Mouse (Mus musculus): ENCODE measurements at regions not wholly inside any gene's neighbourhood (a gene's known extent, or its start where the extent isn't known, plus 50 kb on each side); places are given as distances from the start of the nearest gene placed in this dataset.
A peak's percentile ranks its signal among the peaks of the same experiment; 100 is the strongest.
"Not testable (repeated sequence)": the region's sequence is repeated elsewhere in the genome, so short reads cannot be mapped to it uniquely, and the experiment has no call there.

DNA sequence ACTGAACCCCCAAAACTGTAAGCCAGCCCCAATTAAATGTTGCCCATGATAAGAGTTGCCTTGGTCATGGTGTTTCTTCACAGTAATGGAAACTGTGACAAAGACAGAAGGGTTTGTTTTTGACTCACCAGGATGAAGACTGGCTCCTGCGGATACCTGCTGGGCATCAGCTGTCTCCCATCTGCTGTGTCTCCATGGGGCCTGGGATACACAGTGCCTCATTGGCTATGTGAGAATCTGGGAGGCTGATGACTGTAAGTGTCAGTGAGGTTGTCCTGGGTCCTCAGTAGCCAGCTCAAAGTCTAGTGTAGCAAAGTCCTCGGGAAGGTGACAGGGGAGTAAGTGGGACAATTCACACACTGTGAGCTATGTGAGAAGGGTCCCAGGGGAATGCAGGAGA lies 139.5 kb upstream of the Sfswap start:
- H3K4me3 ChIP-seq = no peak overlapping the region
- H3K27ac ChIP-seq = no peak overlapping the region
- no peak overlapping the region for H3K9ac ChIP-seq
- no peaks in the 10 kb centered on the region for H3K4me1 ChIP-seq
- WGBS = 80% methylated on average over 2 of the region's 2 CpGs
- H3K9me3 ChIP-seq = no peaks in the 10 kb centered on the region
- no peak for ATAC-seq (ENCODE audit: low FRiP score, low read depth)
- H3K27me3 ChIP-seq (replicated peaks) = no peaks in the 10 kb centered on the region
- no peaks in the 10 kb centered on the region for H3K36me3 ChIP-seq
- no peak overlapping the region for H3K4me2 ChIP-seq (replicated peaks)

DNA sequence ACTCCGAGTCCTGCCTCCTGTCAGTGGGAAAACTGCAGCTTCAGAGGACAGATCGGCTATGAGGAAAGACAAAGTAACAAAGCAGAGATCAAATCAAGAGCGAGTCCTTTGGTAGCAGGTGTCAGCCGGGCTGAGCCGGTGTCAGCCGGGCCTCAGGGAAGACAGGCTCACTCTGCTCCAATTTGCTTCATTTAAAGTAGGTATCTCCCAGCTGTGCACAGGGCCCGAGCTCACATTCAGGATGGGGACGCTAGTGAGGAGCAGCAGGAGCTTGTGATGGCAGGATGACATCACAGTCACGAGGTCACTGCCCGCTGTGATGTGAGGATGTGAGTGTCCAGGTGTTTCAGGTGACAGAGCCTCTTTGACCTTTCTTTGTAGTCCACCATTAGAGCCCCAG lies 137.8 kb upstream of the Sfswap start:
- H3K36me3 ChIP-seq = no peaks in the 10 kb centered on the region
- H3K4me2 ChIP-seq (replicated peaks) = no peak overlapping the region
- 67% methylated on average over 10 of the region's 10 CpGs for WGBS
- H3K27me3 ChIP-seq (replicated peaks) = no peaks in the 10 kb centered on the region
- ATAC-seq (ENCODE audit: low FRiP score, low read depth) = no peak
- no peak overlapping the region for H3K9ac ChIP-seq
- no peaks in the 10 kb centered on the region for H3K9me3 ChIP-seq
- no peak overlapping the region for H3K27ac ChIP-seq
- H3K4me1 ChIP-seq = no peaks in the 10 kb centered on the region
- no peak overlapping the region for H3K4me3 ChIP-seq

DNA sequence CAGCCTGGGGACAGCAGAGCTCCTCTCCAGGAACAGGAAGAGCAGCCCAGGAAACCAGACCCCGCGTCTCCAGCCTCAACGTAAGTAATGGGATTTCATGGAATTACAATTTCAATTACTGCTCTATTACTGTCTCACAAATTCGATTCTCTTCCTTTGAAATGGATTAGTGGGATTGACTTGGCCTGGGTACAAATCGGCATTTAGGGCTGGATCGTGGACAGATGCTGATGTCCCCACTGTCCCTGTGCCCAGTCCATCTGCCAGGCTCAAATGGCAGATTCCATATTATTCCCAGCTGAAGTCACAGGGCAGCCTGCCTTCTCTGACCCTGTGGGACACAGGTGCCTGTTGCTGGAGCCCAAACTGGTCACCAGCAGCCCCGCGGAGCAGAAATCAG lies 136.0 kb upstream of the Sfswap start:
- 82% methylated on average over 8 of the region's 8 CpGs for WGBS
- Histone ChIP-seq H3K27me3 (replicated peaks) (no peaks in the 10 kb centered on the region), H3K9ac (no peak overlapping the region), H3K9me3 (no peaks in the 10 kb centered on the region), H3K27ac (no peak overlapping the region), H3K4me1 (no peaks in the 10 kb centered on the region), H3K4me2 (replicated peaks) (no peak overlapping the region), H3K36me3 (no peaks in the 10 kb centered on the region), H3K4me3 (no peak overlapping the region)
- ATAC-seq (ENCODE audit: low FRiP score, low read depth) = no peak

DNA sequence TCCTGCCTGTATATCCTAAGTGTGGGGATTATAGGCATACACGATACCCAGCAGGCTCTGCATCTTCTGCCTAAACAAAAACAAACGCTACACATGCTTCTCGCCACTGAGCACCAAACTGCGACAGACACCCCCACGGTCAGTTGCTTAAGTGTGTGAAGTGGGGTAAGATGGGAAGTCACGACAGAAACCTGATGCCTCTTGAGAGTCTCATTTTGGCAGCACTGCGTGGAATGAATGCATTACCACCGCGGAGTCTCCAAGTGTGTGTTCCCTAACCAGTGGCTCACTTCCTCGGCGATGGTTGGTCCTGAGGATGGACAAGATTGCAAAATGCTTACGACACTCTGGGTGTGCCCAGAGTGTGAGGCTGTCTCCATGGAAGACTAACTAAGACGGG lies 133.8 kb upstream of the Sfswap start:
- no peak overlapping the region for H3K27ac ChIP-seq
- 84% methylated on average over 13 of the region's 13 CpGs for WGBS
- H3K27me3 ChIP-seq (replicated peaks) = no peaks in the 10 kb centered on the region
- H3K9ac ChIP-seq = no peak overlapping the region
- no peak for ATAC-seq (ENCODE audit: low FRiP score, low read depth)
- H3K4me3 ChIP-seq = no peak overlapping the region
- peaks cover 4% of the 10 kb centered on the region; the same call in 1 of the 2 replicates for H3K9me3 ChIP-seq
- H3K36me3 ChIP-seq = no peaks in the 10 kb centered on the region
- H3K4me2 ChIP-seq (replicated peaks) = no peak overlapping the region
- no peaks in the 10 kb centered on the region for H3K4me1 ChIP-seq

DNA sequence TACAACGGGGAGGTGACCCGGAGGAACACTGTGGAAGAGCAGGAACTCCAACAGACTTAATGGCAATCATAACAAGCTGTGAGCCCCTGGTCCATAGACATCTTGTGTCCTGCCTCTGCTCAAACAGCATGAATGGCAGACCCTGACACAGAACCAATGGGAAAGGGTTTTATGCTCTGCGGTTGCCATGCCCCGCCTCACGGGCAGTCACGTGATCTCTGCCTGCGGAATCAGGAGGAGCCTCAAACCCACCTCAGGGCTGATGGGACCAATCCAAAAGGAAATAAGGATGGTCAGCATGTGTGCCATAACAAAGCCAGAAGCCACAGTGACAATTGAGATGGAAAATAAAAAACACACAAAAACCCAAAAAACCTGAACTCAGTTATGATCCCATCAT lies 120.2 kb upstream of the Sfswap start:
- H3K4me2 ChIP-seq (replicated peaks) = no peak overlapping the region
- H3K36me3 ChIP-seq = no peaks in the 10 kb centered on the region
- no peak overlapping the region for H3K27ac ChIP-seq
- no peaks in the 10 kb centered on the region for H3K4me1 ChIP-seq
- no peaks in the 10 kb centered on the region for H3K27me3 ChIP-seq (replicated peaks)
- no peaks in the 10 kb centered on the region for H3K9me3 ChIP-seq
- H3K4me3 ChIP-seq = no peak overlapping the region
- 93% methylated on average over 7 of the region's 7 CpGs for WGBS
- no peak for ATAC-seq (ENCODE audit: low FRiP score, low read depth)
- no peak overlapping the region for H3K9ac ChIP-seq

DNA sequence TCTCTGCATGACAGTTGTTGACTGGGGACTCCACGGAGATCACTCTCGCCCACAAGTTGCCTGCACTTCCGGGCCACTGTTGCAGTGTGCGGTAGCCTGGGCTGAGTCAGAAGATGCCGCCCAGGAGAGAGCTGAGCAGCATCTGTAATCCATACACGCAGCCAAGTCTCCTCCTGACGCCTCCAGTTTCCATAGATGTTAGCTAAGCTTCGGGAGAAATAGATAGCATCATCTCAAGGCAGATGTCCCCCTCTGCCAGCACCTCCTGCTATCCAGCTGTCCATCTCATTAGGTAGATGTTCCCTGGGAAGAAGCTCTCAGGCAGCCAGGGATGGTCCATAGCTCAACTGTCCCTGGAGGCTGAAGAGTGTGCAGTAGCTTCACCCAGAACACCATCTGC lies 116.0 kb upstream of the Sfswap start:
- Histone ChIP-seq H3K4me1 (no peaks in the 10 kb centered on the region), H3K9me3 (no peaks in the 10 kb centered on the region), H3K27ac (no peak overlapping the region), H3K4me3 (no peak overlapping the region), H3K36me3 (no peaks in the 10 kb centered on the region), H3K4me2 (replicated peaks) (no peak overlapping the region), H3K27me3 (replicated peaks) (no peaks in the 10 kb centered on the region), H3K9ac (no peak overlapping the region)
- WGBS = 92% methylated on average over 8 of the region's 8 CpGs
- ATAC-seq (ENCODE audit: low FRiP score, low read depth) = no peak

DNA sequence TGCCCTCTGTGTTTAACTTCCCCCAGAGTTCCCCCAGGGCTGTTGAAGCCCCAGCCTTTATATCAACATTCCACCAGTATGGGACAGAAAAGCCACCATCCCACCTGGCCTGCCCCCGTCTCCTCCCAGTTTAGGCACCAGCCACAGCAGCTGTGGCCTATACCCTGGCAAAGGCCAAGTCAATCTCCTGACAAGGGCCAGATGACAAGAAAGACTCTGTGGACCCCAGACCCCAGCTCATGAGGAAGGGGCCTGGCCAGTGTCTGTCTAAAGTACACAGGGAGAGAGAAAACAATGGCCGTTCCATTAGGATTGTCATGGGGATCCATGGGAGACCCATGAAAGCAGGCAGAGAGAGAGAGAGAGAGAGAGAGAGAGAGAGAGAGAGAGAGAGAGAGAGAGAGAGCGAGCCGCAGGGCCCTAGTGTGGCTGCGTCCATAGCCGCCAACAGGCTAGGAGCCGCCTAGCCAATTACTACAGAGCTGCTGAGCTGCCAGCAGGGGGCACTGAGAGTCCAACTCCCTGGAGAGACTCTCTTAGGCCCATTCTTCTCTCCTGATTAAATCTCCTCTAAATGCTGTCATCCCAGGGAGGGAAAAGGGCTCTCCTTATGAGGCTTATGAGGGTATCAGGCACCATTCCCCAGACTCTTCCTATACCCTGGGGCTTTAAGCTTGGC lies 114.9 kb upstream of the Sfswap start:
- not testable (repeated sequence) for H3K27ac ChIP-seq; H3K4me3 ChIP-seq; H3K9me3 ChIP-seq; H3K4me2 ChIP-seq (replicated peaks); H3K27me3 ChIP-seq (replicated peaks); H3K4me1 ChIP-seq; H3K9ac ChIP-seq; H3K36me3 ChIP-seq
- WGBS = 62% methylated on average over 2 of the region's 7 CpGs
- peak; percentile 93 for ATAC-seq (ENCODE audit: low FRiP score, low read depth)

DNA sequence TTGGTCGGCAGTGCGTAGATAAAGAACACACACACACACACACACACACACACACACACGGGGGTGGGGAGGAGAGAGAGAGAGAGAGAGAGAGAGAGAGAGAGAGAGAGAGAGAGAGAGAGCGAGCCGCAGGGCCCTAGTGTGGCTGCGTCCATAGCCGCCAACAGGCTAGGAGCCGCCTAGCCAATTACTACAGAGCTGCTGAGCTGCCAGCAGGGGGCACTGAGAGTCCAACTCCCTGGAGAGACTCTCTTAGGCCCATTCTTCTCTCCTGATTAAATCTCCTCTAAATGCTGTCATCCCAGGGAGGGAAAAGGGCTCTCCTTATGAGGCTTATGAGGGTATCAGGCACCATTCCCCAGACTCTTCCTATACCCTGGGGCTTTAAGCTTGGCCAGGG lies 114.3 kb upstream of the Sfswap start:
- H3K4me2 ChIP-seq (replicated peaks); H3K4me1 ChIP-seq; H3K36me3 ChIP-seq; H3K9me3 ChIP-seq; H3K27me3 ChIP-seq (replicated peaks); H3K4me3 ChIP-seq; H3K27ac ChIP-seq; H3K9ac ChIP-seq: not testable (repeated sequence)
- no CpG with 5 or more reads among the region's 8 CpGs for WGBS
- peak; percentile 83 for ATAC-seq (ENCODE audit: low FRiP score, low read depth)

DNA sequence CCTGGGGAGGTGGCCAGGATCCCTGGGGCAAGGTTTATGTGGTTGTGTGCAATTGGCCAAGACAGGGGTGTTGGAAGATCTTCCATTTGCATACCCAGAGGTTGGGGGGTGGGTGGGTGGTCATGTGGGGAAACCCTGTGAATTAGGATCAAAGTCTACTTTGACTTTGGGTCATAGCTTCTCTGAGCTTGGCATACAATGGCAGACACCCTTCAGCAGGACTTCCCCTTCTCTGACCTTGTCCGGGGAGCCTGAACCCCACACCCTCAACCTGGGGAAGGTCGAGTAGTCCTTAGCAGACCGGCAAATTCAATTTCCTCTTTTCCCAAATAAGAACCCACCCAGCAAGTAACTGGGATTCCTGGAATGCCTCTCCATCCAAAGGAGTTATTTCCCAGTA lies 113.7 kb upstream of the Sfswap start:
- Histone ChIP-seq H3K9me3 (no peaks in the 10 kb centered on the region), H3K4me2 (replicated peaks) (no peak overlapping the region), H3K4me3 (no peak overlapping the region), H3K36me3 (no peaks in the 10 kb centered on the region), H3K4me1 (no peaks in the 10 kb centered on the region), H3K27ac (no peak overlapping the region), H3K9ac (no peak overlapping the region), H3K27me3 (replicated peaks) (no peaks in the 10 kb centered on the region)
- no peak for ATAC-seq (ENCODE audit: low FRiP score, low read depth)
- 88% methylated on average over 3 of the region's 3 CpGs for WGBS

DNA sequence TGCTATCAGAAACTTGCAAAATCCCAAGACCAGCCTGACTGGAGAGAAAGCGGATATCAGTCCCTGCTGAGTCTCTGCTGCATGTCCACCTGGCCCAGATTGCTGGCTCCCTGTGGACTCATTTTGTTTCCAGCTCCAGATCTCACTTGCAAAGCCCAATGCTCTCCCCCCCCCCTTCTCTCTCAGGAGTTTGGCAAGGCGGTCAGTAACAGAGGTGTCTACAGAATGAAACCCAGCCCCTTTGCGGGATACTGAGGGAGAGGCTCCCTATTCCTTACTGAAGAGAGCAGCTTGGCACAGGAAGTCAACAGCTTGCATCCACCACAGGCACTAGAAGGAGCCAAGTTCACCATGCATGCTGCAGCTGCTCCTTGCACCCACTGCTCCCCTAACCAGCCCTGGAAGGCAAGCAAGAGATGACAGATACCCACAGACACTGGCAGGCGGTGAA lies 110.1 kb upstream of the Sfswap start:
- H3K36me3 ChIP-seq = no peaks in the 10 kb centered on the region
- no peak overlapping the region for H3K9ac ChIP-seq
- no peaks in the 10 kb centered on the region for H3K4me1 ChIP-seq

DNA sequence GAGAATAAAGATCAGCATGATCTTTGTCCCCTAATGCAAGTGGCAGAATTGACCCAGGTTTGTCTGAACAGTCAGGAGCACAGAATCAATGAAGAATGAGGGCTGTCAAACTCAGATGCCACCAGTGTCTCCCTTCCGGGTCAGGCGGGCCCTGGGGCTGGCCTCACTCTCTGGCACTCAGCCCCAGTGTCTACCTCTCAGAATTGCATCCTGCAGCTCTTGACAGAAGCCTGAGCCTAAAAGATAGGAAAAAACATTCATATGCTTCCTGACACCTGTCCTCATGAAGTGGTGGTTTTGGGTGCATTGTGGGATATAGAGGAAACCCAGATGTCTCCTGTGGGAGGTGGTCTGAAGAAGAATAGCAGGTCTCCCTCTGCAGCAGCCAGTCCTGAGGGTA lies 107.9 kb upstream of the Sfswap start:
- 92% methylated on average over 2 of the region's 2 CpGs for WGBS
- H3K9me3 ChIP-seq = no peaks in the 10 kb centered on the region
- H3K36me3 ChIP-seq = no peaks in the 10 kb centered on the region
- no peak for ATAC-seq (ENCODE audit: low FRiP score, low read depth)
- H3K4me2 ChIP-seq (replicated peaks) = no peak overlapping the region
- H3K4me1 ChIP-seq = no peaks in the 10 kb centered on the region
- no peak overlapping the region for H3K4me3 ChIP-seq
- no peaks in the 10 kb centered on the region for H3K27me3 ChIP-seq (replicated peaks)
- H3K9ac ChIP-seq = no peak overlapping the region
- no peak overlapping the region for H3K27ac ChIP-seq

More for the DNA sequence above, 110.1 kb upstream of the Sfswap start:
- no peak overlapping the region for H3K4me3 ChIP-seq
- no peak overlapping the region for H3K4me2 ChIP-seq (replicated peaks)
- no peak overlapping the region for H3K27ac ChIP-seq
- no peak for ATAC-seq (ENCODE audit: low FRiP score, low read depth)
- H3K27me3 ChIP-seq (replicated peaks) = no peaks in the 10 kb centered on the region
- H3K9me3 ChIP-seq = no peaks in the 10 kb centered on the region
- WGBS = 70% methylated on average over 4 of the region's 4 CpGs

DNA sequence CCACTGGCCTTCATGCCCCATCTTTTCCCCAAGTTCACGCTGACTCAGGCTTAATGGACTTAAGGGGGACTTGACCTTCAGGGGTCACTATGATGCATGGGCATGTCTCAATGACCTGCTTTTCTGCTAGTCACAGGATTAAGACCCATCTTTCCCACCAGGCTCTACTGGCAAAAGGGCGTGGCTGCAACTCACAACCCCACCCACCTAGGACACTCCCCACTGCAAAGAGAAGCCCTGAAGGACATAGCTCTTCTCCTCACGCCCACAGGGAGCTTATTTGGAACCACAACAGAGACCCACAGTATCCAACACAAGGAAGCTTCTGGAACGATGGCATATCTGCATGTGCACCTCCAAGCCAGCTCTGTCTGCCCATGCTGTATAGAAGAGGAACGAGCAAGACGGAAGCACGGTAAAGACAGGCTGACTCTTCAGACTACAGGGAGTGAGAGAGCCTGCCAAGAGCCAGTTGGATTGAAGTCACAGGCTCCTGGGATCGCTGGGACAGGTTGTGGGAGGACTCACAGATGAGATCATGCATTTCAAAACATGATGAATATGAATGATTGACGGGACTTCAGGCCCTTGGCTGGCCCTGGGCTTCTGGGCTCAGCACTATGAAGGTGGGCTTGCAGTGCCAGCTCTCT lies 107.3 kb upstream of the Sfswap start:
- H3K4me3 ChIP-seq = no peak overlapping the region
- H3K27ac ChIP-seq = no peak overlapping the region
- H3K27me3 ChIP-seq (replicated peaks) = no peaks in the 10 kb centered on the region
- no peak for ATAC-seq (ENCODE audit: low FRiP score, low read depth)
- WGBS = 81% methylated on average over 9 of the region's 9 CpGs
- no peak overlapping the region for H3K4me2 ChIP-seq (replicated peaks)
- H3K9me3 ChIP-seq = no peaks in the 10 kb centered on the region
- H3K4me1 ChIP-seq = no peaks in the 10 kb centered on the region
- H3K9ac ChIP-seq = no peak overlapping the region
- no peaks in the 10 kb centered on the region for H3K36me3 ChIP-seq

DNA sequence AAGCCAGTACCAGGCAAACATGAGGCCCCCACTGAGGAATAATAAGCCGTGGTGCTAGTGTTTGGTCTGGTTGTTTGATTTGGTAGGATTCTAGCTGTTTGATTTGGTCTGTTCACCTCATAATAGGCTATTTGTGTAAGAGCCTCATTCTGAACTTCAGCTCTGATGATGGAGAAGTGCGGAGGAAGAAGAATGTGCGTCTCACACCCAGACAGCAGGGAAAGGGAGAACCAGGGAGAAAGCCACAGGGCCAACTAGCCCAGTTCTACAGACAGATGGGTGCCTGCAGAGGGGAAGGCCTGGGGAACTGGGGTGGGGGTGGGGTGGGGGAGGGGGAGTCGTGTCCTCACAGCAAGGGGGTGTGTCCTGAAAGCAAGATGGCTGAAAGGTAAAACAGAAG lies 106.6 kb upstream of the Sfswap start:
- WGBS = 74% methylated on average over 4 of the region's 4 CpGs

More for the DNA sequence above, 106.6 kb upstream of the Sfswap start:
- Histone ChIP-seq H3K4me3 (no peak overlapping the region), H3K27me3 (replicated peaks) (0 out of 2 replicates have a peak, but pooled peaks cover 4% of the 10 kb centered on the region), H3K9me3 (no peaks in the 10 kb centered on the region), H3K4me2 (replicated peaks) (no peak overlapping the region), H3K36me3 (no peaks in the 10 kb centered on the region), H3K27ac (no peak overlapping the region), H3K9ac (no peak overlapping the region), H3K4me1 (no peaks in the 10 kb centered on the region)
- no peak for ATAC-seq (ENCODE audit: low FRiP score, low read depth)
